Mouse (Mus musculus): ENCODE measurements around the gene Naxd.
"Not testable (repeated sequence)": the region's sequence is repeated elsewhere in the genome, so short reads cannot be mapped to it uniquely, and the experiment has no call there.

Gene Naxd

DNA sequence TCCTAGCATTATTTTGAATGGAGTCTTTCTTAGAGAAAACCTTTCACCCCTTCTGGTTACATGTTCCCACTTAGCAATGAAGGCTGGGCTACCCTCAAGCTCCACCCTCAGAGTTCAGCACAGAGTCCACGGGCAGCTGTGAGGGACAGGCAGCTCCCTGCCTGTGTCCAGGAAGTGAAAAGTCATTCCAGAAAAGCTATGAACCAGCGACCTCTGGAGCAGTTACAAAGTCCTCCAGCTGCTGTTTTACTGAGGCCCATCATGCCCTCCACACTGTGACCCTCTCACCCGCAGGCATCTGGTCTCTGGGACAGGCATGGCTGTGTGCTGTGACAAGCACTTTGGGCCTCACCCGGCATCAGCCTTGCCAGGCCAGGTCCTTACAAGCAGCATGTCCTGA, 24.2 kb upstream of the Naxd start:
- no peak for DNase-seq (ENCODE audit: low read depth)

DNA sequence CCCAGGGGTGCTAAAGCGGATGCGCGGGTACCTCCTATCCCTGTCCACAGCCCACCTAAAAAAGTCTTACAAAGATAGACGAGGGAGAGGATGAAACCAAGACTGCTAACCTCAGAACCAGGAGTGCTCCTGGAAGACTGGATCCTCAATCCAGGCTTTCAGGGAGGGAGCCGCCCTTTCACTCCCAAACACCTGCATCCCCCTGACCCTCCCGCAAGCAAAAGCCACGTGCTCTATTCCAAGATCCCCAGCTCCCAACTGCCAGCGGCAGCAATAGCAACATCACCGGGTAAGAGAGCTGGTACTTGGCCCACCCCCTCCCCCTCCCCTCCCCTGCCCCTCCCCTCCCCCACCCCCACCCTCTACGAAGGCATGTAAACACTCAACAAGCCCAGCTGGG, 21.9 kb upstream of the Naxd start:
- DNase-seq (ENCODE audit: low read depth), result no peak

DNA sequence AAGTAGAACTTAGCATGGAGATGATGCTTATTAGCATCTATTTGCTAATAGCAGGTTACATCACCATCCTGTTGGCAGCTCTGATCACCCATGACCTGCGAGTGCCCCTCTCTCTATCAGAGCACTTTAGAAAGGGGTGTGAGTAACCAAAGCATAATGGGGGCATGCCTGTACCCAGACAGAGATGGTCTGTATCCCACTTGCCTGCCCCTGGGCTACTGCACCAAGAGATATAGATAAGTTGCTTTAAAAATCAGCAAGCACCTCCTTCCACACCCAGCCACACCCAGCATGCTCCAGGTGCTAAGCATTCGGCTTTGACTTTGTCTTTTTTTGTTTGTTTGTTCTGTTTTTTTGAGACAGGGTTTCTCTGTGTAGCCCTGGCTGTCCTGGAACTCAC, 21.4 kb upstream of the Naxd start:
- no peak for DNase-seq (ENCODE audit: low read depth)

DNA sequence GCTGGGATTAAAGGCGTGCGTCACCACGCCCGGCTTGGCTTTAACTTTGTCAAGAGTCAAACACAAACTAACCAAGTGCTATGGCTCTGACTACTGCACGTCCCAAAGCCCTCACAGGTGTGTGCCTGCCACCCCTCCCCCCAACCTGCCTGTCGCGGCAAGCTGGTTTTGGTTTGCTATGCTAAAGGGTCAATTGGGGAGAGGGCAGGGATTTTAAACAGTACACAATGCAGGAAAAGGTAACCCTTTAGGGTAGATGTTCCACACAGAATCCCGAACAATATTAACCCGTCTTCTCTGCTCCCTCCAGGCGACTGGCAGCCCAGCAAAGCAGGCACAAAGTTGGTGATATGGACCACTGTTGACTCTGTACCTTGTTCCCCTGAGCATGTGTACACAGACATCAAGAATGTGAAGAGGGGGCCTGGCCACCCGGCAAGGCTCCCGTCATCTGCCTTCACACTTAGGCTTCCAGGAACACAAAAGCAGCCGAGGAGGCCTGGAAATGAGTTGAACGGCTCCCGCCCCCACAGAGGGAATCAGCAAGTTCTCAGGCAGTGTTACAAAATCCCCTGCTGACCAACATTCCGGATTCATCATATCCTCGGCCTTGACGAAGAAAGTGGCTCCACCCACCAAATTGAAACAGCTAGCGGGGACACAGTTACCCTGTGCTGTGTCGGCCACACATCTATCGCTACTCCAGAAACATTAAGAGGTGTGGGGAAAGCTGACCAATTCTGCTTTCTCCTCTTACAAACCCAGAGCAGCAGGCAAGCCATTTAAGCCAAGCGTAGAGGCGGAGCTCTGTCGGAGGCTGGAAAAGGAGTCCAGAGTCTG, 20.7 kb upstream of the Naxd start:
- no peak for DNase-seq (ENCODE audit: low read depth)

DNA sequence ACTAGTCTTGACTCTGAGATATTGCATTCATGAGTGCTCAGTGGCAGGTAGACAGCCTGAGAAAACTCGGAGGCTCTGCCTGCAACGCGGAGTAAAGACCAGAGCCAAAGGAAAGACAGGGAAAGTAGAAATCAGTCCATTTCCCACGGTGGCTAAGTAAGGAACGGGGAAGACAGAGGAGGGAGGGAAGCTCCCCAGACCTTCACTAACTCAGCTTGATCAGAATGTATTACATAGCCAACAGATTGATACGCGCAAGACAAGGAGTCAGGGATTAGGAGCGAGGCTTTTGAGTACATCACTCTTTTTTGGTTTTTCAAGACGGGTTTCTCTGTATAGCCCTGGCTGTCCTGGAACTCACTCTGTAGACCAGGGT, 20.1 kb upstream of the Naxd start:
- no peak for DNase-seq (ENCODE audit: low read depth)

DNA sequence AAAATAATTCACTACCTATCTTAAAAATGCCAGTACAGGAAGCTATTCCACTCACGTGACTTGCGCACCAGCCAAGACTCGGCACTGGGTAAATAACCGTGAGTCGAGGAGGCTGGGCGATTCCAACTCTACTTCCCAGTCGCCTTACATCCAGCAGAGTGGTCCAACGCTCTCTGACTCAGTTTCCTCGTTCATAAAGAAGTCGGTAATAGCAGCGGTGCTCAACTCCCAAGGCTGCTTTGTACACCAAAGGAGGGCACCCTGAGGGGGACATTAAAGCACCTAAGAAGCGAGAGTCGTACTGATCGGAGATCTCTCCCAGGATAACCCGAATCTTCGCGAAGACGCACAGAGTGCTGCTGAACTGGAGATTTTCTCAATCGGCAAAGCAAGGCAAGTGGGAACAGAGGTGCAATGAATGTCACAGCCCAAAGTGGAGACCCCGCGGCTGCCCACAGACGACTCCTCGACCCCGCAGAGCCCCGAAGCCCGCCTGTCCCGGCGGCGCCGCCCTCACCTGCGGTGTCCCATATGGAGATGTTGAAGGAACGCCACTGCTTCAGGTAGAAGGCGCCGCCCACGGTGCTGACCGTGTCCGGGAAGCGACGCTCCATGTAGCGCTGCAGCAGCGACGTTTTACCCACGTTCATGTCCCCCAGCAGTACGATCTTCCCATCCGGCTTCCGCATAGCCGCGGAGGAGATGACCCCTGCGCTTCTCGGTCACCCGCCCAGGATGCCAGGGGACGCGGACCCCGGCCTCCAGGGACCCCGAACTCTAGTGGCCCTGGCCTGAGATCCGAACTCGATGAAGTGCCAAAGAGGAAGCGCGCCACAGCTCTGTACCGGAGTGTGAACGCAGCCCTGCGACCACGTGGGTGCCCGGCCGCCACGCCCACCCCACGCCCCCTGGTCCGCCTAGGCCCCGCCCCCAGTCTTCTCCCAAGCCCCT, 19.2 kb upstream of the Naxd start, which contains the start of gene Rab20:
Gene Rab20 (minus strand): TSS at position 900 of the 951 bp plus-strand sequence.
- no peak for DNase-seq (ENCODE audit: low read depth)

DNA sequence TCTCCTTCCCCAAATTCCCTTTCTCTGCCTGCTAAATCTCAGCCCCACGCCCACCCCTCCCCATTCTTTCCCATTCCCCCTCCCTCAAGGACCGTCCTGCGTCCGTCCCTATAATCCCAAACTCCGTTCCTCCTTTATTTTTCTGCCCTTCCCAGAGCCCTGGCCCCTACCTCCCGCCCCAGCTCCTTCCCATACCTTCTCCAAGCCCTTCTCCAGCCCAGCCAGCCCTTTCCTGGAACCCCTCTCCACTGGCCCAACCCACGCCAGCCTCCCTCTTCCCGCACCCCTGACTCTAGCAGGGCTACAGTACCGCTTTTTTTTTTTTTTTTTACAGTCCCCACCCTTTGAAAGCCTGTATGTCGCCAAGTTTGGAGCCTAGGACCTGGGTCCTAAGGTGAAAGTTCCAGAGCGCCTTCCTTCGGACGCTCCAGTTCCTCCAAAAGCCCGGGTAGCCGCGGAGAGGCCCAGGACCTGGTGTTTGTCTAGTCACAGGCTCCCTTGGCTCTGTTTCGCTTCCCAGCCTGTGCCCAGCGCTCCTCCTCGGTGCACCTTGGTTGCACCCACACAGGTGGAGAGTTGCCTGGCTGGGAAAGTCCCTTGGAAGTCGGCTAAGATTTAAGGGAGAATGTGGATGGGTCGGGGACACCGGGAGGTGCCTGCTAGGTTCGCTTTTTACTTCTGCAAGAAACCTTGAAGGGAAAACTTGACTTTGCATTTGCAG, 18.3 kb upstream of the Naxd start:
- DNase-seq (ENCODE audit: low read depth), result no peak

DNA sequence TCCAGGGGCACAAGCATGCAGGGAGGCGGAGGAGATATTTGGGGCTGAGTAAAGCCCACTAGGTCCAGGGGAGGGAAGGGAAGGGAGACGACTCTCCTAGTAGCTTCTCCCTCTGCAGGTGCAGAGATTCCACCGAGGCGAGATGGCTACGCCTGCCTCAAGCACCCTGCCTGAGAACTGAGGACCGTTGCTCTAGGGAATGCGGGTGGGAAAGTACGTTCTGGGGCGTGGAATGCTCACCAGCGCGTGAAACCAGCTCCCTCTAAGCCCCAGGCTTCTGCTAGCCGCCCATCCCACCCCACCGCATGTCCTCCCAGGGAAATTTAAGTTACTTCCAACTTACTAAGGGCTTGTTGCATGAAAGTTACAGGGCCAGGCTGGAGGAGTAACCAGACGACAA, 17.7 kb upstream of the Naxd start:
- no peak for DNase-seq (ENCODE audit: low read depth)

DNA sequence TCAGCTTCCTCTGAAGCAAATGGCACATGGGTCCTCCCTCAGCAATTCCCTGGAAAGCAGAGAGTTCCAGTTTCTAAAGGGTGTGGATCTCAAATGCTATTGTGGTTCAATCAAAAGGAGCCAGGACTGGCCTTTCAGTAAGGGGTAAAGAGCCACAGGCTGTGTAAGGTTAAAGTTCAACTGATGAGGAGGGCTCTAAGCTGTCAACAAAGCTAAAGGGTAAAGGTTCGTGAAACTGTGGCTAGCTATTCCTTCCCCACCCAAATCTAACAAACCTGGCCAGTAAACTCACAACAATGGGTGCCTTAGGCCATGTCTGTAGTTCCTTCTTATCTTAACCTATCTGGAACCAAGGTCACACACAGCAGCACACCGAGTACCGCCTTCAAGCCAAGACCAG, 15.4 kb upstream of the Naxd start:
- DNase-seq (ENCODE audit: low read depth), result no peak

DNA sequence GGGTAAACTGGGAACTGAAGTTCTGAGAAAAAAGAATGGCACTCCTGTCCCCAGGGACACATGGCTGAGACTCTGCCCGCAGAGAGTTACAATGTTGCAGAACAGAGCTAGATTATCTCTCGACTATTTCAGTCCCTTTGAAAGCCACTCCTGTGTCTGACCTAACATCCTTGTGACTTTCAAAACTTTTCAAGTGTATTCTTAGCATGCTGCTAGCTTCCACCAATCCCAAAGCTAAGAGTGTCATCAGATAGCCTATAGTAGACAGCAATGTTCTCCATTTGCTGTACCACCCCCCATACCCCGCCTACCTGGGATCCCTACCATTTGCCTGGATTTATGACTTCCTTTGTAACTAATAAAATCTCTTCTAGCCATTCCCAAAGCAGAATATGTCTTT, 14.8 kb upstream of the Naxd start:
- DNase-seq (ENCODE audit: low read depth), result no peak

DNA sequence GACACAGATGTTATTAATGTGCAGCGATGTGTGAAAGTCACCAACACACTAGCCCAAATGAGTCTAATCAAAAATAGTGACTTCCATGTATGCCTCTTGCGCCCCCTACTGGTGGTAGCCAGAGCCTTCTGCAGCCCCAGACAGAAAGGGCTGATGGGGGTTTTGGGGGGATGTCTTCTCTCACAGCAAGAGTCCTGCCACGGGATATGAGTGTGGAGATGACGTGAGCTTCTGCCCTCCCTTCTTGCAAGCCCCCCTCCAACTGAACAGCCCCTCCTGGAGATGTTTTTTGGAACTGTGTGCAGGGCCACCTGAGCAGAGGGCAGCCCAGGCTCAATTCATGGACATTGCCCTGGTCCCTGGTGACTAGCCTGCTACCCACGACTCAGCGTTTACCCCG, 11.2 kb upstream of the Naxd start:
- peak; percentile 57 for DNase-seq (ENCODE audit: low read depth)

DNA sequence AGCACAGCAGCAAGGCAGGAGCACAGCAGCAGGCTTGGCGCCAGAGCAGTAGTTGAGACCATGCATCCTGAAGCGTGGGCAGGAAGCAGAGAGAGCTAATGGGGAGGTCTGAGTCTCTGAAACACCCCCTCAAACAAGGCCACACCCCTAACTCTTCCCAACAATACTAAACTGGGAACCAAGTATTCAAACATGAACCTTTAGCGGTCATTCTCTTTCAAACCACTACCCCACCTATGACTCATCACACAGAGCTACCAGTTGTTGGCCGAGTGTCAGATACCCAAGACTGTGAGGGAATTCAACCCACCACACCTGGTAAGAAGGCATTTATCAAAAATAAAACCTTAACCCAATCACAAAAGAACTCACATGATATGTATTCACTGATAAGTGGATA, 10.1 kb upstream of the Naxd start:
- DNase-seq (ENCODE audit: low read depth), result no peak

DNA sequence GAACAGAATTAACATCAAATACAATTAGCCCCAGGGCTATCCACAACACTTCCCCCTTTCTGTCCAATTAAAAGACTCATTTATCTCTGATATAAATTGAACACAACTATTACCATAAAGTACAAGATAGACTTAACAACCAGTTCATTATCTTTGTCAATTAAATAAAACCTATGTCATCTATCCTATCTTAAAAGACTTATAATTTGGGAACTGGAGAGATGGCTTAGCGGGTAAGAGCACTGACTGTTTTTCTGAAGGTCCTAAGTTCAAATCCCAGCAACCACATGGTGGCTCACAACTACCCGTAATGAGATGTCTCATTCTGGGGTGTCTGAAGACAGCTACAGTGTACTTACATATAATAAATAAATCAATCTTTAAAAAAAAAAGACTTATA, 5.0 kb upstream of the Naxd start:
- DNase-seq (ENCODE audit: low read depth), result not testable (repeated sequence)

DNA sequence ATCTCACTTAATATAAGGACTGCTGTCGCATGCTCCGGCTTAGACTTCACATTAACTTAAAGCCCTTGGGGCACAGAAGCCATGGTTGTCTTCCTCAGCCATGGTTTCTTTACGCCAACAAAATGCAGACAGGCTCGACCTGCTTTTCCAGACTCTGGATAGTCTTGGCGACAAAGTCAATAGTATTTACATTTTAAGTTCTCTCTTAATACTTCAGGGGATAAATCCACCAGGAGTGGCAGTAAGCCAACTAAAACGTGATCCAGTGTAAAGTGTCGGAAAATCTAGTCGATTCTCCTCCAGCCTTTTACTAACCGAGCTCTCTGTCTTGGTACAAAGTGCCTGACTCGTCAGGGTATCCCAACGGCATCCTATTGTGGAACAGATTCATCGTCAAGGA, 975 bp downstream of the Naxd start:
- no peak for DNase-seq (ENCODE audit: low read depth)

DNA sequence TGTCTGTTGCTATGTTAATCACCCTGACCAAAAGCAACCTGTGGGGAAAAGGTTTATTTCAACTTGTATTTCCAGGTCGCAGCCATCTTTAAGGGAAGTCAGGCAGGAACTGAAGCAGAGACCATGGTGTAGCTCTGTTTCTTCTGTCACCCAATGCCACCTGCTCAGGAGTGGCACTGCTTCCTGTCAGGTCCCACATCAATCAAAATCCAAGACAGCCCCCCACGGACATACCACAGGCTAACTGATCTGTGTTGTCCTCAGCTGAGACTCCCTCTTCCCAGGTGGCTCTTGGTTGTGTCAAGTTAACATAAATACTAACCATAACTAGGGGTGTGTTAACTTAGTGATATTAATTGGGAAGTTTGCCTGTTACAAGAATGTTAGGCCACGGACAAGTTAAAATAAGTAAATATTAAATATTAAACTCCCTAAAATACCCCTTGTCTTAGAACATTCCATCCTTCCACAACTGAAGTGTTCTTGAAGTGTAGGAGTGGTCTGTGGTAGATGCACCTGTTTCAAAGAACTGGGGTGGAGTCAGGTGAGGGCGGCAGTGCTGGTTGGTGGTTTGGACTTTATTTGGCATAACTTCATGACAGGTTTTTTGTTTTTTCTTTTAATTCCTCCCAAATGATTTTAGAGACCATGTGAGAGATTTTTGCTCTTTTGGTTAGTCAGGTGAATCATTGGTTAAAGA, 1.6 kb downstream of the Naxd start:
- no peak for DNase-seq (ENCODE audit: low read depth)

DNA sequence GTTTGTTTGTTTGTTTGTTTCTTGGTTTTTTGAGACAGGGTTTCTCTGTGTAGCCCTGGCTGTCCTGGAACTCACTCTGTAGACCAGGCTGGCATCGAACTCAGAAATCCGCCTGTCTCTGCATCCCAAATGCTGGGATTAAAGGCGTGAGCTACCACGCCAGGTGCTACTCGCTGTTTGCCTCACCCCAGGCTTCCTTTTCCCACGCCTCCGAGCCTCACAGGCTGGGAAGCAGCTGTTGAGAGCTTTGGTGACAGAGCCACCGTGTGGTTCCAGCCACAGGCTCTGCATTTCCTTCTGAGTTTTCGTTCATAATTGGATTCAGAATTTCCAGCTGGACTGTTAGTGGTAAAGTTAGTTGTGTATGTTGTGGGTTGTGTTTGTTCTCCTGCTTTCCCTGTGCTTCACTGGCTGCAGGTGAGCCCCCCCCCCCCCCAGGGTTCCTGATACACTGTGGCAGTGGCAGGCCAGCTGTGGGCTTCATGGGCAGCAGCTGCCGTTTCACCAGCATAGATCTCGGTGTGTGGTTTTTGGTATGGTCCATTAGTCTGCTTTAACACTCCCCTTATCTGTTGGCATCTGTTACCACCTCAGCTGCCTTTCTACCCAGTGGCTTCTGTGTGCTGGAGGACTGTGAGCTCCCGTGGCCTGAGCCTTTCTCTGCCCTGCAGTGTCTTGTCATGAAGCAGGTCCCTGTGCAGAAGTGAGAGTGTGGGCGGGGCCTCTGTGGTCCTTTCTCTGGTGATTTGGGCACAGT, 6.3 kb downstream of the Naxd start:
- DNase-seq (ENCODE audit: low read depth), result no peak

DNA sequence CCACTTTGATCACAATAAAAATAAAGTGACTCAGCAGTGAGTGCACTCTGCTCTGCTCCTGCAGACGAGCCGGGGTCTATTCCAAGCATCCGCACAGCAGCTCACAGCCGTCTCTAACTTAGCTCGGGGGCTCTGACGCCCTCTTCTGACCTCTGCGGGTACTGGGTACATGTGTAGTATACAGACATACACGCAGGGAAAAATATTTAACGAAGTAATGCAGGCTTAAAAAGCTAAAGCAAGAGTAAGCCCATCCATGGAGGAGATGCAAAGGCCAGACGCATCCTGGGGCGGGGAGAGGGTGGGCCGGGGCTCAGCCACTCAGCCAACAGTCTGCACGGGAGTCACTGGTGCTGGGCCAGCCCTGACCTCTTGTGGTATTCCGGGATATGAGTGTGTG, 8.8 kb downstream of the Naxd start:
- no peak for DNase-seq (ENCODE audit: low read depth)

DNA sequence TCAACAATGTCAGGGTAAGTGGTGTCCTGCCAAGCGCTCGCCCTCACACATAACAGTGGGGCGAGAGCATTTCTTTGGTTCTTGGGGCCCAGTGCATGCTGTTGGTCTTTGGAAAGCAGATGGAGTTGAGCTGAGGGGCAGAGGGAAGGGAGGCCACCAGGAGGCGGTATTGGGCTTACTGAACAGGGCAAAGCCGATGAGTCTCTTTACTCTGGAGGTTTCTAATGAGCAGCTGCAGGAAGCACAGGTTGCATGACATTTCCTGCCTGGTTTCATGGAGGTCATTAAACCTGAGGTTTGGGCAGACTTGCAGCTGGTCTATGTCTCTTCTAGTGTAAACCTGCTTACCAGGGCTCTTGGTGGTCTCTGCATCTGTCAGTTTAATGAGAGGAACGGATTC, 9.5 kb downstream of the Naxd start:
- DNase-seq (ENCODE audit: low read depth), result peak; percentile 64

DNA sequence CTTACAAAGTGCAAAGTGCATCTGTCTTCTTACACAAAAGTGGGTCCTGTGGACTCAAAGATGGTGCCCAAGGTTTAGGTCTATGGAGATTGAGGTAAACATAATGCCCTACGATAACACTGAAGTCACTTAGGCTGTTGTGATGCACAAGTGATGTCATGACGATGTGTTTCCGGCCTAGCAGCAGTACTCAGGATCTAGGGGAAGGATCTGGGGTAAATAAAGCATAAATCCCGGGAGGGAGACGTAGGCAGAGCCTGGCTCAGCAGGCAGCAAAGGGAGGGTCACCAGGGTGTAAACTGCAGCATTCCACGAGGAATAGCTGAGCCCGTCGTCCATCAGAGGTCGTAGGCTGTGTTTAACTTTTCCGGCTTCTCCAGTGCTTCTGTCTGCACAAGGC, 11.6 kb downstream of the Naxd start:
- no peak for DNase-seq (ENCODE audit: low read depth)

DNA sequence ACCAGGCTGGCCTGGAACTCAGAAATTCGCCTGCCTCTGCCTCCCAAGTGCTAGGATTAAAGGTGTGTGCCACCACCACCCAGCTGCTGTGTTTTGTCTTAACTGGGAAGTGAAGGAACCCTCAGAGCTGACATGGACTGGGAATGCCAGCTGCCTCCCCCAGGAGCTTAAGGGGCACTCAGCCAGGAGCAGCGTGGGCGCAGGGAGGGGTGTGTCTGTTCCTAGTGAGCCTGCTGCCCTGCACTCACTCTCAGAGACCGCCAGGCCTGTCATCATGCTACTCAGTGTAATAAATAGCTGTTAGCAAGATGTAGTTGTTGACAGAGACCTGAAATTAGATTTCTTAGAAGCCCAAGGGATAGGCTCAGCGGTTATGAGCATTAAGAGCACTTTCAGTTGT, 13.7 kb downstream of the Naxd start:
- no peak for DNase-seq (ENCODE audit: low read depth)

DNA sequence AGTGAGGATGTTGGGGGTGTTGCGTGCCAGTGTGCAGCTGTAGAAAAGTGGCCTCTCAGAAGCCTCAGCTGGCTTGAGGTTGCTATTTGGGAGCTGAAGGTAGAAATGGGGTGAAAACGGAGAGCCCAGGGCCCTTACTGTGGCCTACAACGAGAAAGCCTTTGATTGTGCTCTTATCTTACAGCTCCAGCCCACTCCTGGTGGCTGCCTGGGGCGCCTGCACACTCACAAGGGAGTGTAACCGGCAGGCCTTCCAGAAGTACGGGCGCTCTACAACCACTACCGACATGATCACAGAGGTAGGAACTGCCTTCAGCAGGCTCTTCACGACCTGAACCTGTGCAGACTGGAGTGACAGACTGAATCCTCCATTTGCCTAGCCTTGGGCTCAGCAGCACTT, 15.4 kb downstream of the Naxd start:
- DNase-seq (ENCODE audit: low read depth), result no peak

Measured in c-Kit-positive CD71-negative TER-119-negative erythroid progenitor cells, embryonic 14.5 days (primary cell).